Mouse (Mus musculus): Measurements from ENCODE around the gene Alpk1.
"Not testable (repeated sequence)": the region's sequence is repeated elsewhere in the genome, so short reads cannot be mapped to it uniquely, and the experiment has no call there.

Alpk1 gene

GRCm38 (mm10) chr3:127790234-127791055 is 10.1 kb upstream of the Alpk1 start:
- peak; percentile 37 for DNase-seq (ENCODE audit: low read depth)

DNA sequence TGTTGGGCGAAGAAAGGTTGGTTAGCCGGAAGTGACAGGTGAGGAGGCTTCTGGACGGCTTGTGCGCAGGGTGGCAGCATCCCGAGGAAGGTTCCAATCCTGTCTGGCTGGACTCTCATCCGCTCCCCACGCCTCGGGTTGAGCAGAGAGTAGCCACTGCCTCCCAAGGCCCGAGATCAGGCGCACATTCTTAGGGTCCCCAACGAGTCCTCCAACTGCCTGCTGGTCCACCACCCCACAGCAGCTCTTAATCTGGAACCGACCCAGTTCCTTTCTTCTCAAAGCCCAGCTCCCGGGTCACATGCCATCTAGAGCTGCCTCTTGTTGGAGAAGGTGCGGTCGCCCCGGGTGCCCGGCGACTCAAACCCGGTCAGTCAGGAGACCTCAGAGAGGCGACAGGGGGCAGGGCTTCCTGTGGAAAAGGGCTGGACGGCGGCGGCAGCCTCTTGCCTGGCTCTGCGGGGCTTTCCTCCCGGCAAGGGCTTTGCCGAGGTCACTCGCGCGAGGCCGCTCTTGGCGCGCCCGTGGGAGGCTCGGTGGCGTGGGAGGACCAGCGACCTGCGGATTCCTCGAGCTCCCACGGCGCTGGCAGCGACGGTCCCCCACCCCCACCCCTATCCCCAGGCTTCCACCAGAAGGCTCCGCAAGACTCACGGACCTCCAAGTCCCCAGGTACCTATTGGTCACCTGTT is 9.3 kb upstream of the Alpk1 start, which contains the start of gene Tifa:
Tifa (plus strand) TSS at position 306 of the 692 bp plus-strand sequence.
- peak; percentile 27 for DNase-seq (ENCODE audit: low read depth)

GRCm38 (mm10) chr3:127788919-127789318 is 8.6 kb upstream of the Alpk1 start:
- DNase-seq (ENCODE audit: low read depth), result no peak

GRCm38 (mm10) chr3:127788038-127788437 is 7.7 kb upstream of the Alpk1 start:
- DNase-seq (ENCODE audit: low read depth), result no peak

DNA sequence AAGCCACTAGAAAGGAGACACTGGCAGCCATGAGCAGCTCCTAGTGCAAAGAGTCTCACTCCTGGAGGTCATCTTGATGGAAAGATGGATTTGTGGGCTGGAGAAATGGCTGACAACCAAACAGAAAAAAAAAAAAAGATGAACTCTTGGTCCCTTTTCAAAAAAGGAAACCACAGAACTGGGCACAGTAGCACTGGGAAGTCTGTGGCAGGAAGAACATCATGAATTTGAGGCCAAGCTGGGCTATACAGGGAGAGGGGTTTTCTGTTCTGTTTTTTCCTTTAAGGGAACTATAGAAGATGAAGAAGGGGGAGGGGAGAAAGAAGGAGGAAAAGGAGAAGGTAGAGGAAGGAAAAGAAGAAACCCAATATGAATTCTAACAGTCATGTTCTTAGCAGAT is 6.7 kb upstream of the Alpk1 start:
- DNase-seq (ENCODE audit: low read depth), result no peak

- DNase-seq (ENCODE audit: low read depth), result not testable (repeated sequence)
These were observed 3.4 kb upstream of the Alpk1 start for GRCm38 (mm10) chr3:127783680-127784079.

- no peak for DNase-seq (ENCODE audit: low read depth)
These were observed 2.6 kb upstream of the Alpk1 start for GRCm38 (mm10) chr3:127782921-127783320.

DNA sequence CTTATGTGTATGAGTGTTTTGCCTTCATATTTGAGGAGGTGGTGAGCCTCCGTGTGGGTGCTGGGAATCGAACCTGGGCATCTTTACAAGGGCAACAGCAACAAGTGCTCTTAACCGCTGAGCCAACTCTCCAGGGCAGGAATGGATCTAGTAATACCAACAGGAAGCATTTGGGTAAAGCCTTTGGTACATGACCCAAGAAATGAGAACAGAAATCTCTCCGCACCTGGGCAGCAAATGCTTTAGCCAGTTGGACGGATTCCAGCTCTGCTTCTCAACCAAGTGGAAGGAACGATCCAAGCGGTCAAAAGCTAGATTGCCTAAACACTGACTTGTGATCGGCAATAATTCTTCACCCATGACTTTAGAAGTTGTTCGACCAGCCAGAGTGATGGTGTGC is 594 bp upstream of the Alpk1 start:
- no peak for DNase-seq (ENCODE audit: low read depth)

DNA sequence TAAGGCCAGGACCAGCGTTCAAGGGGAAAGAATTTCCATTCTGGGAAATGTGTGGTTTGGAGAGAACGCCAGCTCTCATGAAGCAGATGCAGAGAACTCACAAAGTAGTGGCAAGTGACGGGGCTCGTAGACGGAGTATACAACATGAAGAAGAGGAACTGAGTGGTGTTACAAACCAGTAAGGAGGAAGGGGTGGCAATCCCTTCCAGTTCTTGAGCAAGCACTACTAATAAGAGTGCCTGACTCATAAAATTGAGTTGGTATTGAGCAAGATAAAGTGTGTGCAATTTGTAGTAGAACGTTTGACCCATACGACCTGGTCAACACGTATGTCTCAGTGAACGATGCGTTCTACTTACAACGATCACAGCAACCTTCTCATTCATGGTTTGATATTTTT is 11.2 kb downstream of the Alpk1 start:
- no peak for DNase-seq (ENCODE audit: low read depth)

DNA sequence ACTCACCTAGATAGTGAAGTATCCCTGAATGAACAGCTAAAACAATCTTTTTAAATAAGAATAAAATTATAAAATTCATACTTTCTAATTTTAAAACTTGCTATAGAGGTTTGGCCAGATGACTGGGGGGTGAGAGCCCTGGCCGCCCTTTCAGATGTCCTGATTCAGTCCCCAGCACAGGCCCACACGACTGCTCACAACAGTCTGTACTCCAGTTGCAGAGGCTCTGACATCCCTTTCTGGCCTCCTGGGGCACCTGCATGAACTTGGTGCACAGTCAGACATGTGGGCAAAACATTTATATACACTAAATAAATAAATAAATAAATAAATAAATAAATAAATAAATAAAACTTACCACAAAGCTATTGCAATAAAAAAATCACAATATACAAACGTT is 14.4 kb downstream of the Alpk1 start:
- no peak for DNase-seq (ENCODE audit: low read depth)

DNA sequence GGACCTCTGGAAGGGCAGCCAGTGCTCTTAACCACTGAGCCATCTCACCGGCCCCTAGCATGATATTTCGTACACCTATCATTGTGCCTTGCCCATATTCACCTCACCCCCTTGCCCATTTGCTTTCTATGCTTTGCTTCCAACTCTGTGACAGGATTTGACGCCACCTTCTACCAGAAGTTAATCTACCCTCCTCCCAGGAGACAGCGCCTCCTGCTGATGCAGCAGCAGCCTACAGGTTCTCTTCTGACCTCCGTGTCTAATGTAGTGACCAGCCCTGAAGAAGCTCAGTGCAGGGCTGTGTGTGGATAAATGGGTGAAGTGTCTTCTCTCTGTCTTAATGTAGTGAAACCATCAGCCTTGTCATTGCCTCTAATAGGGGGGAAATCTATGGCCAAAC is 15.8 kb downstream of the Alpk1 start:
- no peak for DNase-seq (ENCODE audit: low read depth)

GRCm38 (mm10) chr3:127763076-127763612 is 17.2 kb downstream of the Alpk1 start:
- DNase-seq (ENCODE audit: low read depth), result peak; percentile 91

- DNase-seq (ENCODE audit: low read depth), result no peak
These were observed 17.9 kb downstream of the Alpk1 start for GRCm38 (mm10) chr3:127762403-127762802.

DNA sequence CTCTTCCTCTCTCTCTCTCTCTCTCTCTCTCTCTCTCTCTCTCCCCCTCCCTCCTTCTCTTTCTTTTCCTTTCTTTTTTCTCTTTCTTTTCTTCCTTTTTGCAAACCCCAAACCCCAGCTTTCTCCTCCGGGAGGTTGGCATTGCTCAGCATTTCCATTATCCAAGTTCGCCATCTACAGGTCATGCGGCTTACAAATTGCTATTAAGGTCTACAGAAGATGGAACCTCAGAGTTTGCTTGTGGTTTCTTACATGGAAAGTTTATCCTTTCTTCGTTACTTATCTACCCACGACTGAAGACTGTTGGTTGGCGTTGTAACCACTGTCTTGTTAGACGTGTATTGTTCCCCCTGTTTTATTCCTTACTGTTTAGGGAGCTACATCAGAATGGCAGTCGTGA is 21.1 kb downstream of the Alpk1 start:
- peak; percentile 45 for DNase-seq (ENCODE audit: low read depth)

DNA sequence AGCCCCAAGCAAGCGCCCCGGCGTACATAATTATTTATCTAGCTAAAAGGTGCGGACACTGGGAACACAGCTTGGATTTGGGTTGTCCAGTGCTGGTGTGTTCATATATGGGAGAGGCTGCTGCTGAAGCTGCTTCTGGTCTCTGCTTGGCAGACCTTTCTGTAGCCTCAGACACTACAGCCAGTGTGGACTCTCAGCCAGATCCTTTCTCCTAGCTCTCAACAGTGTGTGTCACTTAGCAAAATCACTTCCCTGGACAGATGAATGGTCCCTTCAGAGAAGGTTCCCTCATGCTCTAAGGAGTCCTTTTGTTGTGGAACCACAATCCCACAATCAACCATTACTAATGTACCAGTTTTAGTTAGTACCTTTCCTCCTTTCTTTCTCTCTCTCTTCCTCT is 21.5 kb downstream of the Alpk1 start:
- DNase-seq (ENCODE audit: low read depth), result no peak

GRCm38 (mm10) chr3:127757886-127758301 is 22.4 kb downstream of the Alpk1 start:
- no peak for DNase-seq (ENCODE audit: low read depth)

GRCm38 (mm10) chr3:127756458-127756857 is 23.9 kb downstream of the Alpk1 start:
- DNase-seq (ENCODE audit: low read depth), result no peak

DNA sequence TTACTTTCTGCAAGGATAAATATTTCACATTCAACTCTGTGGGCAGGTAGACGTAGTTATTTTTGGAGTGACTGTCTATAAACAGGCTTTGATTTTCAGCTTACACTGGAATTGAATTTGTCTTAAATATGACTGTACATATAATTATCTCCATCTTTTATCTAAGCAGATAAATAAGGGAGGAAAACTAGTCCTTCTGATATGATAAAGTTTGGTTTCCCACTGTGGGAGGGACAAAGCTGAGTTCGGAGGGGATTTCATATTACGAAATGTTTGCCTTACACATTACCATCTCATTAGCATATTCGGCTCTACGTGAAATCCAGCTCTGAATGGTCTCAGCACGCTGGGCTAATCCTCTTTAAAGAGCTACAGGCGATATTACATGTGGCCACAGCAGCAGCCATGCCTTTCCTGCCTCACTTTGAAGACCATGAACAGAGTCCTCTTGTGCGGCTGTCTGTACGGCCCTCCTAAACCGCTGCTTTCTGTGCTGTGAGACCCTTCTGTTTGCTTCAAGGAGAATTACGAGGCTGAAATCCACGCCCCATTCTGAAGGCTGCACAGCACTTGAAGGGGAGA is 30.3 kb downstream of the Alpk1 start:
- no peak for DNase-seq (ENCODE audit: low read depth)

GRCm38 (mm10) chr3:127749266-127749665 is 31.1 kb downstream of the Alpk1 start:
- DNase-seq (ENCODE audit: low read depth), result no peak

DNA sequence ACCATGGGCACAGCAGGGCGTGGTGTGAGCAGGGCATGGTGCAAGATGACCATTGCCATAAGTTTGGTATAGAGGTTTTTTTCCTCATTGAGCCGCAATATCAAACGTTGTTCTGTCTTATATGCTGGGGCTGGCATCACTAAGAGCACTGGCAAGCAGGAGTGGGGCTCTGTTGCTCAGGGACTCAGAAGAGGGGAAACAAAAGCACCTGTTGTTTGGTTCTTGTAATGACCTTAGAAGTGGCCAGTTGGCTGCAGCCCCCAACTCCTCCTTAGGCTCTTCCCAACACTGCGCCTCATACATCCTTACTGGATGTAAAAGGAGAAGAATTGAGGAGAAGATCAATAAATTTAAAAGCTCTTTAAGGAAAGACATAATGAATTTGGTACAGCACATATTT is 31.7 kb downstream of the Alpk1 start:
- no peak for DNase-seq (ENCODE audit: low read depth)

DNA sequence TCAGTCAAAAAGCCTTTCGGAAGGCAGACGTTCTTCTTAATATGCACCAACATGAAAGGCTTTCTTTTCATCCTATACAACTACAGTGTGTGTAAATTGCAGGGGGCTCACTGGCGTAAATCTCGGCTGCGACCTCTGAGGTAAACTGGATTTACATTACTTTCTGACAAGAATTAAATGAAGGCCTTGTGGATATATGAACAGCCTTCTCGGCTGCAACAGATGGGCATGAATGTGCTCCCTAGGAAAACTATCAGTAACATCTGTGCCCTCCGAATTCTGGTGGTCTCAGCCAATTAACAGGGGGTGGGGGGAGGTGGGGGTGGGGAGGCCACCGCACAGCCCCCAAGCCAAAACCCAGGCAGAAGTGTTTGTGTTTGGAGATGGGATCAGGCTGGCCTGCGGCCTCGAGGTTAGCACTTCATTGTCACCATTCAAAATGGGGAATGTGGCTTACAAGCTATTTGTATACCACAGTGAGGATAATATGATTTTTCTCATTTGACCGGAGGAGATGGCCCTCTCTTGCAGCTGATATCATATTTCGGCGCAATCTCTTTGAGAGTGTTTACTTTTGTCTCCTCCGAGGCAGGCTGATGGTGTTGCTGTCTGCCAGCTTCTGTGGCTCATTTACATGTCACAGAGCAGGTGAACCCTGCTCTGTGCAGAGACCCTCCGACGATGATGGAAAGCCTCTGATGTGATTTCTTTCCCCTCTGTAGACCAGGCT is 34.3 kb downstream of the Alpk1 start:
- DNase-seq (ENCODE audit: low read depth), result no peak

GRCm38 (mm10) chr3:127745504-127745903 is 34.8 kb downstream of the Alpk1 start:
- DNase-seq (ENCODE audit: low read depth), result no peak

Data from naive thymus-derived CD4-positive, alpha-beta T cell, adult 2 months (primary cell).